Mouse (Mus musculus): ENCODE results near the gene Galnt7. TPM values are rescaled to one million over a fixed set of nuclear protein-coding genes. Genes with fewer than 3 reads are reported as not detected.

Gene Galnt7
- total and polyA plus RNA-seq, 3 experiments, result 11.1 to 138 (median 18.5) TPM

DNA sequence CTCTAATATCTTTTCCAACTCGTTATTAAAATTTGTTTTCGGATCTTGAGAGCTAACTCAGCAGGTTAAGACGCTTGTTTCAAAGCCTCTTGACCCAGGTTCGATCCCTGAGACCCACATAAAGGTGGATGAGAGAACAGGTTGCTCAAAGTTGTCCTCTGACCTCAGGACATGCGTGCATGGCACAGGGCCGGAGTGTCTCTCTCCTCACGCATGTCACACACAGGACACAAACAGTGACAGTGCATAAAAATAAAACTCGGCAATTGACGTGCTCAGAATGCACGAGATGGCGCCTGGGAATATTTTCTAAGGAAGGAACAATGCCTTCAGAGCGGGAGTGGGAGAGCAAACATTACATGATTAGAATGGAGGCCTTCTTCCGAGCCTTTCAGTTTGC, 122.6 kb downstream of the Galnt7 start:
- Histone ChIP-seq H3K36me3 (ENCODE audit: control insufficient read depth in 1 of 2, insufficient read depth in 2 of 2, low read length in 2 of 2) (0 out of 4 replicates have a peak, but pooled peaks cover 0 to 2% of the 10 kb centered on the region in 2 experiments), H3K27me3 (ENCODE audit: control insufficient read depth in 1 of 2, insufficient read depth in 2 of 2, low read length in 2 of 2) (no peaks in the 10 kb centered on the region), H3K9ac (ENCODE audit: control insufficient read depth, low read depth, low read length, poor library complexity, severe bottlenecking) (peak overlapping the region; percentile 33; the same call in 1 of the 2 replicates), H3K9me3 (replicated peaks; ENCODE audit: insufficient read depth, low read length) (no peaks in the 10 kb centered on the region), H3K27ac (ENCODE audit: control insufficient read depth, low read depth, low read length) (peak overlapping the region; percentile 56), H3K79me2 (ENCODE audit: control insufficient read depth, insufficient read depth, low read length, poor library complexity) (no peaks in the 10 kb centered on the region), H3K4me3 (ENCODE audit: control insufficient read depth in 1 of 2, insufficient read depth in 1 of 2, low read depth in 2 of 2, low read length in 2 of 2) (peak overlapping the region; percentile 2 to 50; a peak in 3 of 4 replicates), H3K4me1 (ENCODE audit: control insufficient read depth in 1 of 2, insufficient read depth in 2 of 2, low read length in 2 of 2) (peaks cover 0 to 8% of the 10 kb centered on the region in 2 experiments; a peak in 2 of 4 replicates)
- no peak for TF ChIP-seq RAD21 (IDR thresholded peaks at IDR 0.05; ENCODE audit: low read depth, low read length)
- TF ChIP-seq SIN3A (IDR thresholded peaks at IDR 0.05; ENCODE audit: low read length), result no peak
- no peak for DNase-seq (ENCODE audit: low read depth, low spot score)

DNA sequence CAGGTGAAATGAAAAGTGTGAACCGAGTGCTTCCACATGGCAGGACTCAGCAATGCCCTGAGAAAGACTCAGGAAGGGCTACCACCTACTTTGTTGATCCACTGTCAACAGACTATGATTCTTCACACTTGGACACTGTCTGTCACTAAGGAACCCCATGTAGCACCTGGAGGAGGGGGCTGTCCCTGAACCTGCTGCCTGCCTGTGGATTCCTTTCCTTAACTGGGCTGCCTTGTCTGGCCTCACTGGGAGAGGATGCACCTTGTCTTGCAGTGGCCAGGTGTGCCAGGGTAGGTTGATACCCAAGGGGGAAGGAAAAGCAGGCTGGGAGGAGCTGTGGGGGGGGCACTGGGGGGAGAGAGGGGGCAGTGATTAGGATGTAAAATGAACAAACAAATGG, 124.8 kb downstream of the Galnt7 start:
- Histone ChIP-seq H3K9me3 (replicated peaks; ENCODE audit: insufficient read depth, low read length) (no peaks in the 10 kb centered on the region), H3K9ac (ENCODE audit: control insufficient read depth, low read depth, low read length, poor library complexity, severe bottlenecking) (no peak overlapping the region), H3K4me3 (ENCODE audit: control insufficient read depth in 1 of 2, insufficient read depth in 1 of 2, low read depth in 2 of 2, low read length in 2 of 2) (no peak overlapping the region), H3K27me3 (ENCODE audit: control insufficient read depth in 1 of 2, insufficient read depth in 2 of 2, low read length in 2 of 2) (no peaks in the 10 kb centered on the region), H3K4me1 (ENCODE audit: control insufficient read depth in 1 of 2, insufficient read depth in 2 of 2, low read length in 2 of 2) (peaks cover 0 to 8% of the 10 kb centered on the region in 2 experiments; a peak in 2 of 4 replicates), H3K27ac (ENCODE audit: control insufficient read depth, low read depth, low read length) (no peak overlapping the region), H3K36me3 (ENCODE audit: control insufficient read depth in 1 of 2, insufficient read depth in 2 of 2, low read length in 2 of 2) (0 out of 4 replicates have a peak, but pooled peaks cover 0 to 2% of the 10 kb centered on the region in 2 experiments), H3K79me2 (ENCODE audit: control insufficient read depth, insufficient read depth, low read length, poor library complexity) (no peaks in the 10 kb centered on the region)
- no peak for DNase-seq (ENCODE audit: low read depth, low spot score)
- no peak for TF ChIP-seq SMC3 (IDR thresholded peaks at IDR 0.05; ENCODE audit: low read depth, low read length)
- no peak for TF ChIP-seq POLR2A (IDR thresholded peaks at IDR 0.05; ENCODE audit: control insufficient read depth in 1 of 2, insufficient read depth in 1 of 2, low read depth in 1 of 2, low read length in 2 of 2, poor library complexity in 1 of 2)
- no peak for TF ChIP-seq MAFK (IDR thresholded peaks at IDR 0.05; ENCODE audit: borderline replicate concordance, low read depth, low read length)
- TF ChIP-seq TAL1 (IDR thresholded peaks at IDR 0.05; ENCODE audit: low read length), result no peak

DNA sequence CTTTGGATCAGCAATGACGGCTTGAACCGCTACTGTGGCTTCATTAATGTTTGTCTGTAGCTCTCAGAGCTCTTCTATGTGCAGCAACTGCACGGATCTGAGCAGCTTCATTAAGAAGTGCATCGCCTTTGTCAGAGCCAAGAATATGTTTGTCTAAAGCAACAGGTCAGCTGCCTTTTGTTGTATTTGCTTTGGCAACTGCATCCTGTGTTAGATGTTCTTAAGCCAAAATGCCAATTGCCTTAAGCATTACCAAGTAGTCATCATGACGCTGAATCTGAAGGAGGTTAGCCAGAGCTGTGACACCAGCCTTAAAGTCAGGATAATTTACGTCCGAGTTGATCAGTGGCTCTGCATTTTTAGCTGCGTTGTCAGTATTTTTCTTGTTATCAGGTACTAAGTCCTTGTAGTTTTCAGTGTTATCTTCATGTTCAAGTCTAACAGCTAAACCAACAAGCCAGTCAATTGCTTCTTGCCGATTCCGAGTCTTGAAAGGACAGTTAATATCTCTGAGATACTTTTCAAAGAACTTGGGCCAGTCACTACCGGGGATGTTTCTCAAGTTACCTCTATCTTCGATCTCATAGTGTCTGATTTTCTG, 132.5 kb downstream of the Galnt7 start:
- Histone ChIP-seq H3K4me3 (ENCODE audit: control insufficient read depth in 1 of 2, insufficient read depth in 1 of 2, low read depth in 2 of 2, low read length in 2 of 2) (peak overlapping the region; percentile 39 to 53), H3K36me3 (ENCODE audit: control insufficient read depth in 1 of 2, insufficient read depth in 2 of 2, low read length in 2 of 2) (peaks cover 8 to 12% of the 10 kb centered on the region in 2 experiments)

More for the DNA sequence above, 132.5 kb downstream of the Galnt7 start:
- DNase-seq (ENCODE audit: low read depth, low spot score), result peak; percentile 81
- H3K4me1 ChIP-seq (ENCODE audit: control insufficient read depth in 1 of 2, insufficient read depth in 2 of 2, low read length in 2 of 2), result peaks cover 2 to 7% of the 10 kb centered on the region in 2 experiments
- no peaks in the 10 kb centered on the region for H3K27me3 ChIP-seq (ENCODE audit: control insufficient read depth in 1 of 2, insufficient read depth in 2 of 2, low read length in 2 of 2)
- TF ChIP-seq USF1 (IDR thresholded peaks at IDR 0.05; ENCODE audit: low read depth, low read length), result no peak
- TF ChIP-seq MXI1 (IDR thresholded peaks at IDR 0.05; ENCODE audit: low read depth, low read length), result 0 out of 2 replicates have a peak, but pooled peaks have one; percentile 37
- TF ChIP-seq TAL1 (IDR thresholded peaks at IDR 0.05; ENCODE audit: low read length), result peak; percentile 67
- TF ChIP-seq TCF12 (IDR thresholded peaks at IDR 0.05; ENCODE audit: low read depth, low read length), result peak; percentile 78
- 0 out of 4 replicates have a peak, but pooled peaks of 1 of the 2 experiments have one; percentile 22 for TF ChIP-seq POLR2A (IDR thresholded peaks at IDR 0.05; ENCODE audit: control insufficient read depth in 1 of 2, insufficient read depth in 1 of 2, low read depth in 1 of 2, low read length in 2 of 2, poor library complexity in 1 of 2)
- peak; percentile 36; the same call in 1 of the 2 replicates for TF ChIP-seq HCFC1 (IDR thresholded peaks at IDR 0.05; ENCODE audit: low read depth, low read length)
- peak; percentile 18; the same call in 1 of the 2 replicates for TF ChIP-seq CHD2 (IDR thresholded peaks at IDR 0.05; ENCODE audit: low read length)
- peak; percentile 71 for TF ChIP-seq ETS1 (IDR thresholded peaks at IDR 0.05; ENCODE audit: low read depth, low read length)
- peak; percentile 58 for TF ChIP-seq SIN3A (IDR thresholded peaks at IDR 0.05; ENCODE audit: low read length)
- peak; percentile 85 for TF ChIP-seq GATA1 (IDR thresholded peaks at IDR 0.05; ENCODE audit: low read depth, low read length)
- TF ChIP-seq CHD1 (IDR thresholded peaks at IDR 0.05; ENCODE audit: low read depth, low read length), result no peak
- TF ChIP-seq TBP (IDR thresholded peaks at IDR 0.05; ENCODE audit: low read depth, low read length), result peak; percentile 14; the same call in 1 of the 2 replicates
- peak; percentile 40; the same call in 1 of the 2 replicates for TF ChIP-seq MYB (IDR thresholded peaks at IDR 0.05; ENCODE audit: low read depth, low read length)
- TF ChIP-seq ZC3H11A (IDR thresholded peaks at IDR 0.05; ENCODE audit: low read depth, low read length), result no peak
- no peak for TF ChIP-seq NRF1 (IDR thresholded peaks at IDR 0.05; ENCODE audit: insufficient read depth, low read depth, low read length, poor library complexity, severe bottlenecking)
- peak; percentile 74 to 87 for TF ChIP-seq EP300 (IDR thresholded peaks at IDR 0.05; ENCODE audit: low read depth in 1 of 2, low read length in 2 of 2)
- no peak; the same call in 1 of the 2 replicates for TF ChIP-seq POLR2AphosphoS5 (IDR thresholded peaks at IDR 0.05; ENCODE audit: borderline replicate concordance, low read depth, low read length)
- no peak for TF ChIP-seq SMC3 (IDR thresholded peaks at IDR 0.05; ENCODE audit: low read depth, low read length)
- peak; percentile 24; the same call in 1 of the 2 replicates for TF ChIP-seq BHLHE40 (IDR thresholded peaks at IDR 0.05; ENCODE audit: borderline replicate concordance, low read depth, low read length)
- H3K27ac ChIP-seq (ENCODE audit: control insufficient read depth, low read depth, low read length), result peak overlapping the region; percentile 70
- H3K9ac ChIP-seq (ENCODE audit: control insufficient read depth, low read depth, low read length, poor library complexity, severe bottlenecking), result peak overlapping the region; percentile 54
- no peaks in the 10 kb centered on the region for H3K9me3 ChIP-seq (replicated peaks; ENCODE audit: insufficient read depth, low read length)
- no peaks in the 10 kb centered on the region for H3K79me2 ChIP-seq (ENCODE audit: control insufficient read depth, insufficient read depth, low read length, poor library complexity)

All from MEL (cell line).